Mouse (Mus musculus) E14TG2a.4 (cell line): ENCODE data around the gene Lmna.

Experiments used
- CTCF ChIP-seq: conservative IDR thresholded peaks from 2 replicates; pipeline ENCODE4 v1.5.1; 2014; ENCODE audit warnings: low read length
- NANOG ChIP-seq: IDR thresholded peaks from 2 replicates; pipeline ENCODE4 v1.6.1; 2014; ENCODE audit warnings: borderline replicate concordance, low read length, mixed read lengths

- TF ChIP-seq CTCF (no peak), NANOG (no peak)
Observed at GRCm38 (mm10) chr3:88544955-88545591, 35.3 kb upstream of the Lmna start.
